Mouse (Mus musculus): ENCODE measurements around the gene 9930111J21Rik1. TPM values are rescaled to one million over a fixed set of nuclear protein-coding genes. Genes with fewer than 3 reads are reported as not detected.
"Not testable (repeated sequence)": the region's sequence is repeated elsewhere in the genome, so short reads cannot be mapped to it uniquely, and the experiment has no call there.

9930111J21Rik1 gene
- polyA plus RNA-seq, 1 experiment from 2014 or later, result 0.50 TPM

GRCm38 (mm10) chr11:48902021-48902420 lies 77.2 kb downstream of the 9930111J21Rik1 start, which contains the start of gene Gm5431:
Gm5431 (minus strand) TSS chr11:48902214.
- no peak for ATAC-seq
- no peaks in the 10 kb centered on the region for H3K36me3 ChIP-seq

GRCm38 (mm10) chr11:48901567-48901930 lies 77.6 kb downstream of the 9930111J21Rik1 start:
- H3K9ac ChIP-seq; H3K27me3 ChIP-seq (replicated peaks); H3K4me1 ChIP-seq; H3K27ac ChIP-seq; H3K9me3 ChIP-seq (replicated peaks); H3K36me3 ChIP-seq; ATAC-seq; H3K4me3 ChIP-seq; H3K4me2 ChIP-seq: not testable (repeated sequence)
- 69% methylated on average over 1 of the region's 1 CpGs for WGBS (ENCODE audit: insufficient replicate concordance)

More at GRCm38 (mm10) chr11:48902021-48902420, 77.2 kb downstream of the 9930111J21Rik1 start, which contains the start of gene Gm5431:
- Histone ChIP-seq H3K9me3 (replicated peaks) (no peaks in the 10 kb centered on the region), H3K4me2 (no peak within 1 kb of the TSS), H3K27ac (no peak within 1 kb of the TSS), H3K9ac (no peak within 1 kb of the TSS), H3K4me3 (no peak within 1 kb of the TSS), H3K27me3 (replicated peaks) (no peaks in the 10 kb centered on the region), H3K4me1 (no peaks in the 10 kb centered on the region)
- 53% methylated on average over 2 of the region's 2 CpGs for WGBS (ENCODE audit: insufficient replicate concordance)

- ATAC-seq; H3K4me3 ChIP-seq; H3K27me3 ChIP-seq (replicated peaks); H3K9me3 ChIP-seq (replicated peaks); H3K4me1 ChIP-seq; H3K27ac ChIP-seq; H3K36me3 ChIP-seq; H3K9ac ChIP-seq; H3K4me2 ChIP-seq: not testable (repeated sequence)
- WGBS (ENCODE audit: insufficient replicate concordance), result 45% methylated on average over 6 of the region's 6 CpGs
These were observed 78.3 kb downstream of the 9930111J21Rik1 start for GRCm38 (mm10) chr11:48900654-48901566.

DNA sequence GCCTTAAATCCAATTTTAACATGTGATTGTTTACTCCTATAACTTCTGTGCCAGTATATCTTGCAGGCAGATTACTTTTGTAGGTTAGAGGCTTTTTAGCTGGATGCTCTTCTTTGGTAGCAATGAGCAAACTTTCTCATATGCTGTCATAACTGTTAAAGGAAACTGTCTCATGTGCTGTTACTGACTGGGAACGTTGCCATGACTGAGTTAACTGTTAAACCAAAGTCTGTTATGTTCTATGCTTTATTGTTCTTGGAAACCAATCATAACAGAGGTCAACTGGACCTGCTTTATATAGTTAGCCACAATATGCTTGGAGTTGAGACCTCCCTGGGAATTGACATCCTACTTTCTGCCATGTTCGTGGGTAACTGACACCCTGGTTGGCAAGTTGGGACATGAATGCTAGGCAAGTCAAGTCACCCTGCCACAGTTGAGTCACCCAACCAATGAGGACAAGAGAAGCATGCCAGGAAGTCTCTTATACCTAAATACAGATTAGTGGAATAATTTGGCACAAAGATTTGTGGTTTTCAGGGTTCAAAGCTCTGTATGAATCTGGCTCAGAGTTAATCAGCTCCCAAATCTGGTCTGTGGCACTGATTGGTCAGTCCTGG lies 80.3 kb downstream of the 9930111J21Rik1 start:
- H3K27me3 ChIP-seq (replicated peaks), result no peaks in the 10 kb centered on the region
- no peak overlapping the region for H3K4me2 ChIP-seq
- H3K9me3 ChIP-seq (replicated peaks), result no peaks in the 10 kb centered on the region
- H3K4me3 ChIP-seq, result no peak overlapping the region
- no peak overlapping the region for H3K27ac ChIP-seq
- H3K9ac ChIP-seq, result no peak overlapping the region
- WGBS (ENCODE audit: insufficient replicate concordance), result 59% methylated on average over 2 of the region's 2 CpGs
- ATAC-seq, result no peak
- no peaks in the 10 kb centered on the region for H3K4me1 ChIP-seq
- H3K36me3 ChIP-seq, result no peaks in the 10 kb centered on the region

Other genes with a start within 250 kb of the 9930111J21Rik1 start
- gene Rack1, start 179.1 kb downstream of the 9930111J21Rik1 start, polyA plus RNA-seq (2016; fragmentation: Nextera tagmentation; extraction: Ambion mirVana), result 735 and 768 TPM in 2 replicates
- 2.1 and 2.3 TPM in 2 replicates for gene Trim41, start 162.0 kb downstream of the 9930111J21Rik1 start, polyA plus RNA-seq (2016; fragmentation: Nextera tagmentation; extraction: Ambion mirVana)
- gene Trim7, start 153.3 kb downstream of the 9930111J21Rik1 start, polyA plus RNA-seq (2016; fragmentation: Nextera tagmentation; extraction: Ambion mirVana), result not detected in 2 replicates
- 4.1 and 5.0 TPM in 2 replicates for gene Gm12184, start 152.7 kb downstream of the 9930111J21Rik1 start, polyA plus RNA-seq (2016; fragmentation: Nextera tagmentation; extraction: Ambion mirVana)
- gene Irgm1, start 107.7 kb downstream of the 9930111J21Rik1 start, polyA plus RNA-seq (2016; fragmentation: Nextera tagmentation; extraction: Ambion mirVana), result 16.3 and 16.5 TPM in 2 replicates
- gene Gm5431, start 77.2 kb downstream of the 9930111J21Rik1 start, polyA plus RNA-seq (2016; fragmentation: Nextera tagmentation; extraction: Ambion mirVana), result 0.19 and 0.33 TPM in 2 replicates
- 1.2 and 2.2 TPM in 2 replicates for gene Psme2b, start 33.2 kb downstream of the 9930111J21Rik1 start, polyA plus RNA-seq (2016; fragmentation: Nextera tagmentation; extraction: Ambion mirVana)
- 0.07 TPM in 1 of 2 replicates, not detected in the other for gene Olfr56, start 509 bp downstream of the 9930111J21Rik1 start, polyA plus RNA-seq (2016; fragmentation: Nextera tagmentation; extraction: Ambion mirVana)
- gene Gm12185, start 12.8 kb upstream of the 9930111J21Rik1 start, polyA plus RNA-seq (2016; fragmentation: Nextera tagmentation; extraction: Ambion mirVana), result 0.02 TPM in 1 of 2 replicates, not detected in the other
- gene Tgtp1, start 14.8 kb upstream of the 9930111J21Rik1 start, polyA plus RNA-seq (2016; fragmentation: Nextera tagmentation; extraction: Ambion mirVana), result 0.07 and 0.11 TPM in 2 replicates
- 0.71 and 0.88 TPM in 2 replicates for gene 9930111J21Rik2, start 71.8 kb upstream of the 9930111J21Rik1 start, polyA plus RNA-seq (2016; fragmentation: Nextera tagmentation; extraction: Ambion mirVana)
- 0.12 and 0.15 TPM in 2 replicates for gene Tgtp2, start 84.8 kb upstream of the 9930111J21Rik1 start, polyA plus RNA-seq (2016; fragmentation: Nextera tagmentation; extraction: Ambion mirVana)
- 7.0 and 7.2 TPM in 2 replicates for gene Ifi47, start 97.2 kb upstream of the 9930111J21Rik1 start, polyA plus RNA-seq (2016; fragmentation: Nextera tagmentation; extraction: Ambion mirVana)
- gene Olfr1396, start 135.5 kb upstream of the 9930111J21Rik1 start, polyA plus RNA-seq (2016; fragmentation: Nextera tagmentation; extraction: Ambion mirVana), result not detected in 2 replicates
- gene Olfr1395, start 162.9 kb upstream of the 9930111J21Rik1 start, polyA plus RNA-seq (2016; fragmentation: Nextera tagmentation; extraction: Ambion mirVana), result not detected in 2 replicates
- not detected in 2 replicates for gene Olfr1394, start 175.0 kb upstream of the 9930111J21Rik1 start, polyA plus RNA-seq (2016; fragmentation: Nextera tagmentation; extraction: Ambion mirVana)
- 1.6 and 2.0 TPM in 2 replicates for gene Btnl9, start 207.8 kb upstream of the 9930111J21Rik1 start, polyA plus RNA-seq (2016; fragmentation: Nextera tagmentation; extraction: Ambion mirVana)
- gene Zfp62, start 223.9 kb upstream of the 9930111J21Rik1 start, polyA plus RNA-seq (2016; fragmentation: Nextera tagmentation; extraction: Ambion mirVana), result 16.2 and 16.6 TPM in 2 replicates

All from liver, embryonic 12.5 days (tissue).